Mouse (Mus musculus) myocyte (in vitro differentiated cells): Measurements from ENCODE around the gene Yes1. TPM values are rescaled to one million over a fixed set of nuclear protein-coding genes. Genes with fewer than 3 reads are reported as not detected.

ENCODE experiments used
- H3K27me3 ChIP-seq: one replicate; pipeline ENCODE4 v1.6.1; 2011; ENCODE audit not compliant: control insufficient read depth, insufficient read depth, insufficient read length
- H3K36me3 ChIP-seq: one replicate; pipeline ENCODE4 v1.6.1; 2011; ENCODE audit not compliant: control insufficient read depth, insufficient read depth
- H3K4me2 ChIP-seq: one replicate; pipeline ENCODE4 v1.6.1; 2011; ENCODE audit warnings: low read depth, control low read depth
- H3K4me3 ChIP-seq: one replicate; pipeline ENCODE4 v1.5.1; 2011; ENCODE audit warnings: mild to moderate bottlenecking, control low read depth, moderate library complexity
- H3K79me2 ChIP-seq: one replicate; pipeline ENCODE4 v1.6.1; 2011; ENCODE audit not compliant: control insufficient read depth, insufficient read depth
- H3ac ChIP-seq: one replicate; pipeline ENCODE4 v1.6.1; 2011; ENCODE audit not compliant: control insufficient read depth, insufficient read length
- CEBPB ChIP-seq: IDR thresholded peaks from 2 replicates; pipeline ENCODE4 v1.6.1; 2011; ENCODE audit warnings: mild to moderate bottlenecking, moderate library complexity; ENCODE audit not compliant: poor library complexity, insufficient read depth, severe bottlenecking
- E2F4 ChIP-seq: IDR thresholded peaks from one replicate; pipeline ENCODE4 v1.6.1; 2011; ENCODE audit warnings: mild to moderate bottlenecking, control low read depth, moderate library complexity; ENCODE audit not compliant: insufficient read depth
- MAX ChIP-seq: IDR thresholded peaks from one replicate; pipeline ENCODE4 v1.6.1; 2011; ENCODE audit warnings: low read depth, mild to moderate bottlenecking, control low read depth
- MYOD1 ChIP-seq, 3 experiments: IDR thresholded peaks; one replicate each; pipeline ENCODE4 v1.6.1; 2011; ENCODE audit warnings: control low read depth in 2 of 3, low read depth in 2 of 3, mild to moderate bottlenecking in 2 of 3, moderate library complexity in 1 of 3; ENCODE audit not compliant: insufficient read length in 2 of 3, control insufficient read depth in 1 of 3
- MYOG ChIP-seq, 3 experiments: IDR thresholded peaks; one replicate each; pipeline ENCODE4 v1.6.1; 2011; ENCODE audit warnings: control low read depth in 2 of 3, low read depth in 2 of 3, mild to moderate bottlenecking in 2 of 3; ENCODE audit not compliant: insufficient read length in 2 of 3, control insufficient read depth in 1 of 3, insufficient read depth in 1 of 3
- POLR2A ChIP-seq: IDR thresholded peaks from one replicate; pipeline ENCODE4 v1.6.1; 2011; ENCODE audit warnings: low read depth, mild to moderate bottlenecking, control low read depth, moderate library complexity; ENCODE audit not compliant: insufficient read length
- POLR2AphosphoS2 ChIP-seq: IDR thresholded peaks from one replicate; pipeline ENCODE4 v1.6.1; 2011; ENCODE audit warnings: low read depth, control low read depth; ENCODE audit not compliant: insufficient read length
- REST ChIP-seq: IDR thresholded peaks from one replicate; pipeline ENCODE4 v1.6.1; 2011; ENCODE audit warnings: mild to moderate bottlenecking, control low read depth, moderate library complexity; ENCODE audit not compliant: insufficient read depth, insufficient read length
- SRF ChIP-seq: IDR thresholded peaks from one replicate; pipeline ENCODE4 v1.6.1; 2011; ENCODE audit warnings: low read depth; ENCODE audit not compliant: control insufficient read depth, insufficient read length
- TCF12 ChIP-seq: IDR thresholded peaks from one replicate; pipeline ENCODE4 v1.6.1; 2011; ENCODE audit warnings: mild to moderate bottlenecking, control low read depth; ENCODE audit not compliant: poor library complexity, insufficient read depth, severe bottlenecking
- TCF3 ChIP-seq: IDR thresholded peaks from one replicate; pipeline ENCODE4 v1.6.1; 2011; ENCODE audit warnings: low read depth, control low read depth; ENCODE audit not compliant: insufficient read length
- USF1 ChIP-seq: IDR thresholded peaks from one replicate; pipeline ENCODE4 v1.6.1; 2011; ENCODE audit warnings: low read depth, mild to moderate bottlenecking, control low read depth, moderate library complexity
- polyA plus RNA-seq: library from polyadenylated mRNA; unstranded; fragments of >200 nt; fragmentation: generic; extraction: Trizol; gene quantifications from one replicate; pipeline ENCODE4 v1.2.1, GENCODE M21; 2012; ENCODE audit warnings: missing spikeins

The Yes1 gene
- polyA plus RNA-seq, 1 experiment: 3.3 TPM

DNA sequence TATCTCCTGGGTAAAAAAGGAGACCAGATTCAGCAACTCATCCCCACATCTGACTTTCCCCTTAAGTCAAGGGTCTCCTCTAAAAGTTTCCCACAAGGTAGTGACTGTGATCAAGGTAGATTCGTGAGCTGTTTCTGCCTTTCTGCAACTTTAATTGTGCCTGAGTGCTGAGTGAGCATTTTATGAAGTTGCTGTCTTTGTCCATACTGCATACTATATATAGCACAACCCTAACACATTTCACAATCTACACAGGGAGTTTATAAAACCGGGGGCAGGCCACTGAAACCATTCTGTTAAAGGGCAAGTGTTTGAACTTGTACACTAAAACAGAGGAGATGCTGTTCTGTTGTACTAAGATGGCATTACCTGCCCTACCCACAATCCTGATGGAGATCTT, 82.4 kb downstream of the Yes1 start:
- TF ChIP-seq TCF3 (no peak), USF1 (no peak), MYOD1 (IDR thresholded peaks at IDR 0.05; ENCODE audit: control insufficient read depth in 1 of 3, insufficient read length in 2 of 3, low read depth in 2 of 3) (no peak), POLR2A (no peak), SRF (no peak), TCF12 (no peak), MYOG (IDR thresholded peaks at IDR 0.05; ENCODE audit: control insufficient read depth in 1 of 3, insufficient read depth in 1 of 3, insufficient read length in 2 of 3, low read depth in 2 of 3) (no peak), CEBPB (no peak), MAX (no peak), E2F4 (no peak), POLR2AphosphoS2 (no peak), REST (no peak)
- no peak overlapping the region for H3K4me3 ChIP-seq
- no peaks in the 10 kb centered on the region for H3K79me2 ChIP-seq
- H3K36me3 ChIP-seq: peaks cover under 1% of the 10 kb centered on the region
- H3ac ChIP-seq: no peak overlapping the region
- no peaks in the 10 kb centered on the region for H3K27me3 ChIP-seq
- no peak overlapping the region for H3K4me2 ChIP-seq

DNA sequence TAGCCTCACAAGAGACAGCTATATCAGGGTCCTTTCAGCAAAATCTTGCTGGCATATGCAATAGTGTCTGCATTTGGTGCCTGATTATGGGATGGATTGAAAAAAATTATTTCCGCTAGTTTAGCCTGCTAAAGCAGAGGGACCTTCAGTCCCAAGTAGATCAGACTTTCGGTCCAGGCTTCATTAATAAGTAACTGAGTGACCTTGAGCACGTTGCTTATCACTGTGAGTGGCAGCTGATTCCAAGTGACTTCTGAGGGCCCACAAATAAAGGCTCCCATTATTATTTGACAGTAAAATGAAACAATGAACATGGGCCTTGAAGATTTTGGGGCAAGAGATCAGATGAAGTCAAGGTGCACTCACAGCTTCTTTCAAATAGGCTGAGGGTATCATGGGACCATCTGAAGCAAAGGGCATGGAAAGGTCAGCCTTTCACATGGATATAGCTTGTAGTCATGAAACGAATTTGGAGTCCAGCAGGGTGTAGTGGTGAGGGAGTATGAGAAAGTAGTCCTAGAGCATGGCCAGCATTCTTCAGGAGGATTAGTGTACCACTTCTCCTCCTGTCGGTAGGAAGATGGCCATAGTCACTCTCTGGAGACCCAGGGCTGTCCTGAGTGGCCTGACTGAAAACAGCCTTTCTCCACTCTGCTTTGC, 86.4 kb downstream of the Yes1 start:
- H3K36me3 ChIP-seq: no peaks in the 10 kb centered on the region
- H3ac ChIP-seq: no peak overlapping the region
- no peaks in the 10 kb centered on the region for H3K27me3 ChIP-seq
- no peak overlapping the region for H3K4me2 ChIP-seq
- TF ChIP-seq USF1 (no peak), E2F4 (no peak), MYOD1 (IDR thresholded peaks at IDR 0.05; ENCODE audit: control insufficient read depth in 1 of 3, insufficient read length in 2 of 3, low read depth in 2 of 3) (no peak), REST (no peak), CEBPB (no peak), SRF (no peak), TCF3 (no peak), POLR2AphosphoS2 (no peak), MAX (no peak), TCF12 (no peak), MYOG (IDR thresholded peaks at IDR 0.05; ENCODE audit: control insufficient read depth in 1 of 3, insufficient read depth in 1 of 3, insufficient read length in 2 of 3, low read depth in 2 of 3) (no peak), POLR2A (no peak)
- no peaks in the 10 kb centered on the region for H3K79me2 ChIP-seq
- no peak overlapping the region for H3K4me3 ChIP-seq

GRCm38 (mm10) chr5:32706226-32706780, 95.3 kb downstream of the Yes1 start:
- no peak for TF ChIP-seq E2F4
- TF ChIP-seq POLR2AphosphoS2: no peak
- TF ChIP-seq USF1: no peak
- TF ChIP-seq SRF: no peak
- TF ChIP-seq MYOG (IDR thresholded peaks at IDR 0.05; ENCODE audit: control insufficient read depth in 1 of 3, insufficient read depth in 1 of 3, insufficient read length in 2 of 3, low read depth in 2 of 3): no peak
- TF ChIP-seq TCF12: no peak
- TF ChIP-seq POLR2A: no peak
- no peak for TF ChIP-seq MYOD1 (IDR thresholded peaks at IDR 0.05; ENCODE audit: control insufficient read depth in 1 of 3, insufficient read length in 2 of 3, low read depth in 2 of 3)
- no peak for TF ChIP-seq MAX
- TF ChIP-seq CEBPB: no peak
- no peak for TF ChIP-seq REST
- TF ChIP-seq TCF3: no peak
- no peak overlapping the region for H3ac ChIP-seq
- no peaks in the 10 kb centered on the region for H3K79me2 ChIP-seq
- H3K4me3 ChIP-seq: no peak overlapping the region
- H3K36me3 ChIP-seq: no peaks in the 10 kb centered on the region
- no peaks in the 10 kb centered on the region for H3K27me3 ChIP-seq
- no peak overlapping the region for H3K4me2 ChIP-seq

DNA sequence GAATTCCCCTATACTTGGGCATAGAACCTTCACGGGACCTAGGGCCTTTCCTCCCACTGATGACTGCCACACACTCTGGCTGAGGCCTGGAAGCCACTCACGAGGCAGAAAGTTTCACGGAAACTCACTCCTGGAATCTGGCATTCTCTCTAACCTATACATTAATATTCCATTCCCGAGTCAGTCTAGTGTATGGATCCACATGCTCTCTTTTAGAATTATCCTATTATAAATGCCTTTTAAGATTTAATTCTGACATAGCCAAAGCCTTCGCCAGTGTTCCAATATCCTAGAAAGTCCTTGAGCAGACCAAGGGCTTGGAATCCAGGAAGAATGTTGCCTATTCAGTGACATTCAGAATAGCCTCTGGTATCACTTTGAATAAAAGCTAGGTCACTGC, 100.5 kb downstream of the Yes1 start:
- Histone ChIP-seq H3K4me2 (no peak overlapping the region), H3K36me3 (no peaks in the 10 kb centered on the region), H3K27me3 (no peaks in the 10 kb centered on the region), H3K4me3 (no peak overlapping the region), H3K79me2 (no peaks in the 10 kb centered on the region), H3ac (no peak overlapping the region)
- no peak for TF ChIP-seq USF1
- TF ChIP-seq MYOG (IDR thresholded peaks at IDR 0.05; ENCODE audit: control insufficient read depth in 1 of 3, insufficient read depth in 1 of 3, insufficient read length in 2 of 3, low read depth in 2 of 3): no peak
- TF ChIP-seq TCF3: no peak
- TF ChIP-seq REST: no peak
- no peak for TF ChIP-seq POLR2AphosphoS2
- no peak for TF ChIP-seq SRF
- no peak for TF ChIP-seq E2F4
